Mouse (Mus musculus) thymus, adult 2 months (tissue): ENCODE results near the gene Tef. TPM values are rescaled to one million over a fixed set of nuclear protein-coding genes. Genes with fewer than 3 reads are reported as not detected.

Experiments
- DNase-seq: peaks from one replicate; pipeline ENCODE4 v3.0.0; 2021
- H3K27ac ChIP-seq: fragments of 200-500 bp; 2 replicates; pipeline ENCODE4 v1.5.1; 2012; ENCODE audit warnings: low read length, control low read depth; ENCODE audit not compliant: control insufficient read depth, insufficient read depth
- H3K27me3 ChIP-seq: fragments of 200-500 bp; 2 replicates; pipeline ENCODE4 v1.6.1; 2012; ENCODE audit warnings: mild to moderate bottlenecking, low read length, moderate library complexity, mixed read lengths; ENCODE audit not compliant: control insufficient read depth, insufficient read depth
- H3K36me3 ChIP-seq: fragments of 200-500 bp; 2 replicates; pipeline ENCODE4 v1.6.1; 2012; ENCODE audit warnings: mild to moderate bottlenecking, low read length, moderate library complexity; ENCODE audit not compliant: control insufficient read depth, insufficient read depth
- H3K4me1 ChIP-seq: fragments of 200-500 bp; replicated peaks from 2 replicates; pipeline ENCODE4 v1.6.1; 2012; ENCODE audit warnings: low read length; ENCODE audit not compliant: control insufficient read depth, insufficient read depth
- H3K4me3 ChIP-seq: fragments of 200-500 bp; 2 replicates; pipeline ENCODE4 v1.5.1; 2012; ENCODE audit warnings: mild to moderate bottlenecking, low read length, control low read depth, moderate library complexity; ENCODE audit not compliant: control insufficient read depth, insufficient read depth
- CTCF ChIP-seq: fragments of 200-500 bp; IDR thresholded peaks from 2 replicates; pipeline ENCODE4 v1.5.1; 2012; ENCODE audit warnings: mild to moderate bottlenecking, control low read depth, low read length, moderate library complexity, borderline replicate concordance; ENCODE audit not compliant: control insufficient read depth, poor library complexity, insufficient read depth; ENCODE audit errors: extremely low read depth
- POLR2A ChIP-seq: fragments of 200-500 bp; IDR thresholded peaks from 2 replicates; pipeline ENCODE4 v1.6.1; 2012; ENCODE audit warnings: mild to moderate bottlenecking, low read length, control low read depth, moderate library complexity; ENCODE audit not compliant: control insufficient read depth, poor library complexity, insufficient read depth; ENCODE audit errors: extremely low read depth
- WGBS: fragments of 180-500 bp; shearing (Covaris S2); methylation state at CpG from one replicate; pipeline ENCODE4 v1.1.7; 2018; 5-methylcytosine and 5-hydroxymethylcytosine counted together
- polyA plus RNA-seq: library from polyadenylated mRNA; depleted of rRNA; stranded (reverse); fragments of >200 nt; gene quantifications from 2 replicates; pipeline ENCODE4 v1.2.3, GENCODE M21; 2012

Gene Tef
- polyA plus RNA-seq, 1 experiment = 34.6 TPM

DNA sequence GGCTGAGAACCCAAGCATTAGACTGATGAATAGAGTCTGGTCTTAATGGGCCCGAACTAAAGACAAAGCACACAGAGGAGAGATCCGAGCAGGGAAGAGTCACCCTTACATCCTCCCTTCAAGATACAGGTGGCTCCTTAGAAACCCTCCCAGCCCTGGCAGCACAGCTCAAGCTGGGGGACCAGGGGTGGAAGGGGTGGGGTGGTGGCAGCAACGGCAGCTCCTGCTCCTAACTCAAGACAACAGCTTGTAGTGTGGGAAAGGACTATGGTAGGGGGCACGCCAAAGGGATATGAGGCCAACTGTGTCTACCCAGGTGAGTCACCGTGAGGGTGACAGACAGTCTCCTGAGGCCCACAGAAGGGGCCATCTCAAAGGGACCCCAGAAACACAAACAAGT lies 45.6 kb downstream of the Tef start:
- Histone ChIP-seq H3K4me1 (peaks cover 30% of the 10 kb centered on the region), H3K27ac (no peak overlapping the region), H3K36me3 (peaks cover 35% of the 10 kb centered on the region), H3K4me3 (no peak overlapping the region), H3K27me3 (no peaks in the 10 kb centered on the region)
- TF ChIP-seq CTCF (no peak), POLR2A (no peak)
- 92% methylated on average over 5 of the region's 5 CpGs for WGBS
- no peak for DNase-seq

DNA sequence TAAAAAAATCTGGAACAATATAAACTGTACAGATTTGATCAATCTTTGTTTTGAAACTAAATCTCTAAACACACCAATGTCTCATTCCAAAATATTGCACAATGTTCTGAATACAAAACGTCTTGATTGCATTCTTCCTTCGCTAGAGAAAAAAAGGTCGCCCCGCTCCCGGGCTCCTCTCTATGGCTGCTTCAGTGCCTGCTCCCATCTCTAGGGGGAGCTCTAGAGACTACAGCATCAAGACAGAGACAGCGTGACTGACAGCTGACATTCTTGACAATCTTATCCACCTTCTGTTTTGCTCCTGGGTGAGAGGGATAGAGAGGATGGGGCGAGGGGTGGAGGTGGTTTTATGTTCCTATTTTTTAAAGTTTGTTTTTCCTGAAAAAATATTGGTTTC lies 46.1 kb downstream of the Tef start:
- DNase-seq = peak; percentile 73
- H3K27ac ChIP-seq = no peak overlapping the region
- H3K27me3 ChIP-seq = no peaks in the 10 kb centered on the region
- peaks cover 30% of the 10 kb centered on the region for H3K4me1 ChIP-seq
- 29% methylated on average over 7 of the region's 7 CpGs for WGBS
- peaks cover 35% of the 10 kb centered on the region for H3K36me3 ChIP-seq
- no peak overlapping the region for H3K4me3 ChIP-seq
- no peak for TF ChIP-seq POLR2A
- TF ChIP-seq CTCF = peak; percentile 57; the same call in 1 of the 2 replicates

DNA sequence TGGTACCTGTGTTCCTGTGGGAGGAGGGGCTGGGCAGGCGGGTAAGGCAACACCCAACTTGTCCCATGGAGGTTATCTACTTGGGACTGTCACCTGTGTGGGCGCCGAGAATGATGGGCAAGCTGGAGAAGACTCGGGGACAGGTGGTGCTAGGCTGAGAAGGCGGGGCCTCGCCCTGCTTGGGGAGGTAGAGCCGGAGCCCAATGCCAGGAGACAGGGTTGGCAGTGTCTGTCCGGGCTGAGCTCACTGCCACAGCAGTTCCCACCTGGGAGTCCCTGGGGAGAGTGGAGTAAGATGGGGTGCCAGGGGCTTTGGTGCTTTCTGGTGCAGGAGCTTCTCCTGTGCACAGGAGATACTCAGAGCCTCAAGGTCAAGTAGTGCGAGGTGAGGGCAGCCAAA lies 46.9 kb downstream of the Tef start:
- H3K36me3 ChIP-seq = peaks cover 35% of the 10 kb centered on the region
- H3K27ac ChIP-seq = no peak overlapping the region
- no peak for DNase-seq

DNA sequence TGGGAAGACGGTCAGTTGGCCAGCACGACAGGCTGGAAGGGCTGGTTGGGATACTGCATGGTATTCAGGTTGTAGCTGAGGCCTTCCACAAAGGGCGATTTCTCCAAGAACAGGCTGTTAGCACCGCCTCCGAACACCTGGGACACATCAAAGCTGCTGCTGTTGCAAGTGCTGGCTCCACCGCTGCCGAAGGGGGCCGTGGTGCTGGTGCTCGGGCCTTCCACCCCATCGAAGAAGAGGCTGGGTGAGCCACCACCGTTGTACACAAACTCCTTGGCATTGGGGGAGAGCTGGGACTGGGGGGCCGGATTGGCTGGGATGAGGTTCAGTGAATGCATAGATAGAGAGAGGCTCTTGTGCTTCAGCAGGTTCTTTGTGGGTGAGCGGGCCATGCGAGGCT lies 48.5 kb downstream of the Tef start:
- peak overlapping the region; percentile 37; the same call in 1 of the 2 replicates for H3K27ac ChIP-seq

More for the DNA sequence above, 46.9 kb downstream of the Tef start:
- WGBS = 77% methylated on average over 9 of the region's 9 CpGs
- Histone ChIP-seq H3K4me1 (peaks cover 30% of the 10 kb centered on the region), H3K27me3 (no peaks in the 10 kb centered on the region), H3K4me3 (no peak overlapping the region)
- TF ChIP-seq CTCF (no peak), POLR2A (no peak)

DNA sequence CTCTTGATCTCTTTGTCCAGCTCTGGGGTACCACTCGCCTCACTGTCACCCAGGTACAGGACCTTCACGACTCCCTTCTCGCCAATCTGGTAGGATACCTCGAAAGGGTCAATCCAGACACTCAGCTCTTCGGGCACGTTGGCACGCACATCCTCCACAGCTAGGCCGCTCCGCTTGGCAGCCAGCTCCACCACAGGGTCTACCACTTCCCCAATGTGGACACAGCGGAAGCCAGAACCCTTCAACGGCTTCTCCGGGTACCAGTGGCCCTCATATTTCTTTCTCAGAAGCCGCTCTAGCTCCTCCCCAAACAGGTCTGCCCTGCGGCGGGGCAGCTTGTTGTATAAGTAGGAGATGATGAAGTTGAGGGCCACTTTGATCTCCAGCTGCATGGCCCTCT lies 49.2 kb downstream of the Tef start:
- DNase-seq = peak; percentile 40
- 27% methylated on average over 15 of the region's 15 CpGs for WGBS

More for the DNA sequence above, 48.5 kb downstream of the Tef start:
- WGBS = 30% methylated on average over 14 of the region's 14 CpGs
- DNase-seq = peak; percentile 51
- TF ChIP-seq CTCF = no peak; the same call in 1 of the 2 replicates
- H3K27me3 ChIP-seq = no peaks in the 10 kb centered on the region
- H3K4me1 ChIP-seq = peaks cover 33% of the 10 kb centered on the region
- peak overlapping the region; percentile 9; the same call in 1 of the 2 replicates for H3K4me3 ChIP-seq
- H3K36me3 ChIP-seq = peaks cover 35% of the 10 kb centered on the region

DNA sequence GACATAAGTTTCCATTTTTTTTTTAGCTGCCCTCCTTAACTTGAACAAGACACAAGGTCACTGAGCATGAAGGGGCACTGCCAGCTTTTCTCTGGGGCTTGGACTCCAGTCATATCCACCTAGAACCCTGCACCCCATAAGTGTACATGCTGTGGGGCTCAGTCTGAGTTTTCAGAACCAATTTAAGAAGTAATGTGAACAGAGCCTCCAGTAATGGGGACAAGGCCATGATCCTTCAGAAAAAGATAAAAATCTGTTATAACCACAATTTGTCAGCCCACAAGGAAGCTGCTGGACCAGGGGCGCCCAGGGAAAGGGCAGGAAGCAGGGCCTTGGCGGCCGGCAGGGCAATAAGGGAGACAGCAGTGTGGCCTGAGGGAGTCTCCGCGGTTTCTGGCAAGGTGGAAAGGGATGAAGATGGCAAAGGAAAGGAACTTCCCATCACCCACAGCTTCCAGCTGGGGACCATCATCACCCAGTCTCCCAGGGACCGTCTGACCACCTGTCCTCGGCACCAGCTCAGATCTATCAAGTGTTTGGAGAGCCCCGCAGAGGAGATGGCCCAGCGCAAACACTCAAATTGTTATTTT lies 50.3 kb downstream of the Tef start:
- peaks cover 36% of the 10 kb centered on the region for H3K4me1 ChIP-seq
- WGBS = 90% methylated on average over 9 of the region's 9 CpGs
- TF ChIP-seq CTCF = no peak
- no peak for TF ChIP-seq POLR2A
- no peak overlapping the region for H3K4me3 ChIP-seq
- H3K27me3 ChIP-seq = no peaks in the 10 kb centered on the region
- no peak overlapping the region for H3K27ac ChIP-seq
- H3K36me3 ChIP-seq = peaks cover 35% of the 10 kb centered on the region
- no peak for DNase-seq

More for the DNA sequence above, 49.2 kb downstream of the Tef start:
- H3K4me3 ChIP-seq = no peak overlapping the region
- no peaks in the 10 kb centered on the region for H3K27me3 ChIP-seq
- peaks cover 35% of the 10 kb centered on the region for H3K36me3 ChIP-seq
- peaks cover 36% of the 10 kb centered on the region for H3K4me1 ChIP-seq
- TF ChIP-seq CTCF (no peak), POLR2A (no peak)
- H3K27ac ChIP-seq = peak overlapping the region; percentile 28

DNA sequence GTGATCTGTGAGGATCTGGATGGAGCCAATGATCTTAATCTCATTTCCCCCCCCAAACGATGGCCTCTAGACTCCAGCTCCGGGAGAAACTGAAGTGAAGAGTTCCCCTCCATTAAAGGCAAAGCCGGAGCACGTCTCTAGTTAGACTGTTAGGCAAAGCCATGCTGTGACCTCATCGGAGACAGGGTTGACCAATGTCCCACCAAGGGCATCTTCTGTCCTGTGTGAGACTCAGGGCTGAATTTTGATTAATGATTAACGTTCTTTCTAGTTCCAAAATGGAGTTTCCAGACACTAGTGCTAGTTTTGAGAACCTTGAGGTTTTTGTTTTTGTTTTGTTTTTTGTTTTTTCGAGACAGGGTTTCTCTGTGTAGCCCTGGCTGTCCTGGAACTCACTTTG lies 50.9 kb downstream of the Tef start:
- 88% methylated on average over 7 of the region's 7 CpGs for WGBS
- Histone ChIP-seq H3K4me1 (peaks cover 36% of the 10 kb centered on the region), H3K27me3 (no peaks in the 10 kb centered on the region), H3K27ac (no peak overlapping the region), H3K4me3 (no peak overlapping the region), H3K36me3 (peaks cover 29% of the 10 kb centered on the region)
- no peak for DNase-seq
- TF ChIP-seq CTCF = no peak
- TF ChIP-seq POLR2A = no peak
